Mouse (Mus musculus) R1 (cell line): ENCODE measurements around the gene Slc30a10.

Experiments used
- DNase-seq: peaks from one replicate; pipeline ENCODE4 v3.0.0-alpha.2; 2018; ENCODE audit warnings: low read depth, low spot score

Slc30a10 gene

DNA sequence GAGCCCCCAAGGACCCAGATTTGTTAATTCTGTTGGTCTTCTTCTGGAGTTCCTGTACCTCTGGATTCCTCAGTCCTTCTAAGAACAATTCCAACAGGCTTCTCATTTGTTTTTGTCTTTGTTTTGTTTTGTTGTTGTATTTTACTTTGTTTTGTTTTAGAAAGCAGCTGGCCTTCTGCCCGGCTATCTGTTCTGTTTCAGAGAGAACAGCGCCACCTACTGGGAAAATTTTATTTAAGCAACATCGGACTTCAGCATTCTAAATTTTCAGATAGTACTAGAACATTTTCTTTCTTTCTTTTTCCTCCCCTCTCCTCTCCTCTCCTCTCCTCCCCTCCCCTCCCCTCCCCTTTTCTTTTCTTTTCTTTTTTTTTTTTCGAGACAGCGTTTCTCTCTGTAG is 62.9 kb downstream of the Slc30a10 start:
- peak; percentile 71 for DNase-seq
